Comparison of ENCODE assay signal across 28 mouse cellular contexts in genomic region chr19:11496361-11496760, GRCm38 (mm10). TPM values are rescaled to one million over a fixed set of nuclear protein-coding genes. Genes with fewer than 3 reads are reported as not detected.
"Had no signal": no experiment of that assay in that cellular context is flagged by ENCODE, and none has a peak within 500 bp of the region (broad histone marks: within the 10 kb centered on the region; RNA-seq: fewer than 3 reads in every experiment).

No protein-coding gene starts in this region.

- DNase-seq: kidney, adult 2 months; kidney, postnatal 10 days; kidney, postnatal 36 days; layer of hippocampus, postnatal 36 days; liver, embryonic 13.5 days; lung, adult 2 months; lung, postnatal 14 days; lung, postnatal 4 days; midbrain, embryonic 14.5 days; retina, postnatal 1 day; right cerebral cortex, postnatal 25 days; spleen, adult 18-20 months; thymus, adult 2 months; thymus, postnatal 14 days had no signal

- H3K27ac ChIP-seq: kidney, embryonic 15.5 days; left cerebral cortex, adult 2 months; liver, embryonic 13.5 days; neural tube, embryonic 13.5 days; stomach, postnatal 0 days had no signal

- H3K36me3 ChIP-seq: kidney, embryonic 15.5 days; liver, embryonic 13.5 days; neural tube, embryonic 13.5 days had no signal

- H3K9ac ChIP-seq: kidney, embryonic 15.5 days; liver, embryonic 13.5 days; neural tube, embryonic 13.5 days had no signal

- H3K4me1 ChIP-seq: kidney, embryonic 15.5 days; liver, embryonic 13.5 days; neural tube, embryonic 13.5 days had no signal

- H3K27me3 ChIP-seq: kidney, embryonic 15.5 days; liver, embryonic 13.5 days; neural tube, embryonic 13.5 days had no signal

- H3K9me3 ChIP-seq: kidney, embryonic 15.5 days; liver, embryonic 13.5 days; neural tube, embryonic 13.5 days had no signal

- H3K4me3 ChIP-seq: kidney, embryonic 15.5 days; left cerebral cortex, adult 2 months; liver, embryonic 13.5 days; neural tube, embryonic 13.5 days had no signal

- H3K4me2 ChIP-seq: kidney, embryonic 15.5 days; liver, embryonic 13.5 days; midbrain, embryonic 11.5 days; neural tube, embryonic 13.5 days had no signal

RNA-seq across cellular contexts. Expression of gene Gm8369, which starts 10.6 kb away (rescaled TPM):
- polyA plus RNA-seq: kidney, embryonic 15.5 days; limb, embryonic 11.5 days; liver, embryonic 13.5 days; lung, embryonic 16.5 days; midbrain, embryonic 11.5 days; midbrain, embryonic 14.5 days; neural tube, embryonic 13.5 days; stomach, embryonic 14.5 days had no signal

RNA-seq across cellular contexts. Expression of gene Ms4a4d, which starts 40.2 kb away (rescaled TPM):
- total RNA-seq: layer of hippocampus, adult 8-10 months; layer of hippocampus, postnatal 10 days; layer of hippocampus, postnatal 36 days; left cerebral cortex, adult 2 months; left cerebral cortex, postnatal 10 days; left cerebral cortex, postnatal 36 days; megakaryocyte progenitor cell, adult 5-6 weeks; megakaryocyte-erythroid progenitor cell, adult 5-6 weeks had no signal
- polyA plus RNA-seq: midbrain, embryonic 14.5 days had no signal

RNA-seq across cellular contexts. Expression of gene Ms4a4b, which starts 53.0 kb away (rescaled TPM):
- total RNA-seq: layer of hippocampus, postnatal 10 days; layer of hippocampus, postnatal 36 days; left cerebral cortex, postnatal 10 days; left cerebral cortex, postnatal 36 days had no signal
- polyA plus RNA-seq: kidney, embryonic 15.5 days; limb, embryonic 11.5 days; midbrain, embryonic 11.5 days; midbrain, embryonic 14.5 days; neural tube, embryonic 13.5 days had no signal
